Mouse (Mus musculus): ENCODE data around the gene Nid2. TPM values are rescaled to one million over a fixed set of nuclear protein-coding genes. Genes with fewer than 3 reads are reported as not detected.

The Nid2 gene
- polyA plus RNA-seq, 1 experiment from 2014 or later, result 117 TPM

DNA sequence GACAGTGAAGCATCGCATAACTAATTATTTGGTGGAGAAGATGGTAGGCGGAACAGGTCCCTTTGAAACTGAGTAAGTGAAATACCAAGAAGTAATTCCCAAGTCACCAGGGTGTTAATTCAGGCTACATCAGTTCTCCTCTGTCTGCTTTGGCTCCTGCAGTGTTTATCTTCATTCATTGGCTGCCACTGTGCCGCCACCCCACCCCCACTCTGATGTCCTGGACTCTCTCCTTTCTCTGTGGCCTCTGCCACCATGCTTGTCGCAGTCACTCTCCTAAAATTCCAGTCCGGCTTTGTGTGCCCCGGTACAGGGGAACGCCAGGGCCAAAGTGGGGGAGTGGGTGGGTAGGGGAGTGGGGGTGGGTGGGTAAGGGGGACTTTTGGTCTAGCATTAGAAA is 9.7 kb downstream of the Nid2 start:
- no peaks in the 10 kb centered on the region for H3K9me3 ChIP-seq (ENCODE audit: low read depth, low read length)
- no peak for DNase-seq
- WGBS, result 20% methylated on average over 7 of the region's 7 CpGs
- H3K27me3 ChIP-seq (ENCODE audit: insufficient read depth, low read length), result 0 out of 2 replicates have a peak, but pooled peaks cover 10% of the 10 kb centered on the region
- TF ChIP-seq CTCF (IDR thresholded peaks at IDR 0.05; ENCODE audit: low read depth), result no peak
- ATAC-seq (ENCODE audit: insufficient read depth), result no peak
- no peak overlapping the region for H3K27ac ChIP-seq (ENCODE audit: low read depth)
- H3K4me3 ChIP-seq (ENCODE audit: low read depth, low read length), result no peak overlapping the region
- H3K4me2 ChIP-seq, result no peak overlapping the region
- H3K9ac ChIP-seq, result no peak overlapping the region
- H3K4me1 ChIP-seq (ENCODE audit: insufficient read depth), result 0 out of 2 replicates have a peak, but pooled peaks cover 2% of the 10 kb centered on the region
- H3K36me3 ChIP-seq (ENCODE audit: insufficient read depth), result peaks cover 30% of the 10 kb centered on the region

DNA sequence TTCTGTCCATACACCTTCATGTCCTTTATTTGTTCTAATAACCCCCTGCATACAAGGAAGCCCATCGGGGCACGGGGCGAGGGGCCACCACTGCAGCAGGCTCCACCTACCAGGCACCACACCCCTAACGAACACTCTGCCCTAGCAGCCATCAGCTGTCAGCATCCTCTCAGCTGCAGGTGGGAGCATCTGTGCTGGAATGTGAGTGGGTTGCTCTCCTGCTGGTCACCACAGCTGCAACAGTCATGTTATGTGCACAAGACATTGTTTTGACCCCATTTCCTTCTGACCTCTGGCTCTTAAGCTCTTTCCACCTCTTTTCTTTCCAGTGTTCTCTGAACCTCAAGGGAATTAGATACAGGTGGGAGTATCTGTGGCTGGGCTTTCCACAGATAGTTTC is 10.9 kb downstream of the Nid2 start:
- 0 out of 2 replicates have a peak, but pooled peaks cover 10% of the 10 kb centered on the region for H3K27me3 ChIP-seq (ENCODE audit: insufficient read depth, low read length)
- no peak overlapping the region for H3K4me3 ChIP-seq (ENCODE audit: low read depth, low read length)
- peaks cover 26% of the 10 kb centered on the region for H3K36me3 ChIP-seq (ENCODE audit: insufficient read depth)
- DNase-seq (no peak), ATAC-seq (ENCODE audit: insufficient read depth) (no peak)
- H3K27ac ChIP-seq (ENCODE audit: low read depth), result no peak overlapping the region
- H3K4me2 ChIP-seq, result no peak overlapping the region
- H3K9me3 ChIP-seq (ENCODE audit: low read depth, low read length), result no peaks in the 10 kb centered on the region
- 46% methylated on average over 4 of the region's 4 CpGs for WGBS
- TF ChIP-seq CTCF (IDR thresholded peaks at IDR 0.05; ENCODE audit: low read depth), result no peak
- no peak overlapping the region for H3K9ac ChIP-seq
- H3K4me1 ChIP-seq (ENCODE audit: insufficient read depth), result 0 out of 2 replicates have a peak, but pooled peaks cover 2% of the 10 kb centered on the region

DNA sequence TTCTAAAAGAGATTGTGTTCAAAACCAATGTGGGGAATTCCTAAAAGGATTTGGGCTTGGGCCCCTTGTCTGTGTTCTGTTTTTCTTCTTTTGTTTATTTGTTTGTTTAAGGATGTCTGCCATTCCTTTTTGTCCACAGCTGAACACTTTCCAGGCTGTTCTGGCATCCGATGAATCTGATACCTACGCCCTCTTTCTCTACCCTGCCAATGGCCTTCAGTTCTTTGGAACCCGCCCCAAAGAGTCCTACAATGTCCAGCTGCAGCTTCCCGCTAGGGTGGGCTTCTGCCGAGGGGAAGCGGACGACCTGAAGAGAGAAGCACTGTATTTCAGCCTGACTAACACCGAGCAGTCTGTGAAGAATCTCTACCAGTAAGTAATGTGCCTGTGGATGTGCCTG is 12.5 kb downstream of the Nid2 start:
- ATAC-seq (ENCODE audit: insufficient read depth), result no peak
- no peak for DNase-seq
- Histone ChIP-seq H3K27ac (ENCODE audit: low read depth) (no peak overlapping the region), H3K9ac (no peak overlapping the region), H3K27me3 (ENCODE audit: insufficient read depth, low read length) (0 out of 2 replicates have a peak, but pooled peaks cover 10% of the 10 kb centered on the region), H3K4me3 (ENCODE audit: low read depth, low read length) (no peak overlapping the region), H3K4me1 (ENCODE audit: insufficient read depth) (0 out of 2 replicates have a peak, but pooled peaks cover 2% of the 10 kb centered on the region), H3K36me3 (ENCODE audit: insufficient read depth) (peaks cover 28% of the 10 kb centered on the region), H3K4me2 (no peak overlapping the region), H3K9me3 (ENCODE audit: low read depth, low read length) (no peaks in the 10 kb centered on the region)
- TF ChIP-seq CTCF (IDR thresholded peaks at IDR 0.05; ENCODE audit: low read depth), result no peak
- 40% methylated on average over 8 of the region's 8 CpGs for WGBS

DNA sequence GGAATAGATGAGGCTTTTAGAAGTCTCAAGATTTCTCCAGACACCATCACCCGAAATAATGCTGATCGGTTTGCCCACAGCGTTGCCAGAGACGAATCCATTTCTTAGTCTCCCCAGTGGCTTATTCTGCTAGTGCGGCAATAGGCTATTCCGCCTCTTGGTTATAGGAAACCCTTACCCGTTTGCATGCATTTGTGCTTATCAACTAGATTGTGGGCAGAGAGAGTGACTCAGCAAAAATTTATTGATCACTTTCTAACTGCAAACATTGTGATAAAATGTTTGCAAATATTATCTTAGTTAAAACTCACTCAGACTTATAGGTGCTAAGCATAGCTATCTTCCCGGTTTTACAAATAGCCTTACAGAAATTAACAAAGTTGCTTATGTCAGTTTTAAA is 13.3 kb downstream of the Nid2 start:
- ATAC-seq (ENCODE audit: insufficient read depth) (no peak), DNase-seq (no peak)
- Histone ChIP-seq H3K36me3 (ENCODE audit: insufficient read depth) (peaks cover 33% of the 10 kb centered on the region), H3K9ac (no peak overlapping the region), H3K4me3 (ENCODE audit: low read depth, low read length) (no peak overlapping the region), H3K9me3 (ENCODE audit: low read depth, low read length) (no peaks in the 10 kb centered on the region), H3K4me2 (no peak overlapping the region), H3K27ac (ENCODE audit: low read depth) (no peak overlapping the region), H3K4me1 (ENCODE audit: insufficient read depth) (0 out of 2 replicates have a peak, but pooled peaks cover 2% of the 10 kb centered on the region), H3K27me3 (ENCODE audit: insufficient read depth, low read length) (0 out of 2 replicates have a peak, but pooled peaks cover 10% of the 10 kb centered on the region)
- TF ChIP-seq CTCF (IDR thresholded peaks at IDR 0.05; ENCODE audit: low read depth), result no peak
- WGBS, result 84% methylated on average over 8 of the region's 8 CpGs

- no peaks in the 10 kb centered on the region for H3K9me3 ChIP-seq (ENCODE audit: low read depth, low read length)
- DNase-seq, result no peak
- no peak overlapping the region for H3K4me2 ChIP-seq
- 63% methylated on average over 9 of the region's 9 CpGs for WGBS
- no peak overlapping the region for H3K4me3 ChIP-seq (ENCODE audit: low read depth, low read length)
- no peak for TF ChIP-seq CTCF (IDR thresholded peaks at IDR 0.05; ENCODE audit: low read depth)
- no peak overlapping the region for H3K27ac ChIP-seq (ENCODE audit: low read depth)
- no peak for ATAC-seq (ENCODE audit: insufficient read depth)
- H3K4me1 ChIP-seq (ENCODE audit: insufficient read depth), result peaks cover 2% of the 10 kb centered on the region; the same call in 1 of the 2 replicates
- H3K9ac ChIP-seq, result no peak overlapping the region
- H3K36me3 ChIP-seq (ENCODE audit: insufficient read depth), result peaks cover 38% of the 10 kb centered on the region
- H3K27me3 ChIP-seq (ENCODE audit: insufficient read depth, low read length), result 0 out of 2 replicates have a peak, but pooled peaks cover 10% of the 10 kb centered on the region
Measured at GRCm38 (mm10) chr14:19765539-19766379, 14.7 kb downstream of the Nid2 start.

- H3K27me3 ChIP-seq (ENCODE audit: insufficient read depth, low read length), result 0 out of 2 replicates have a peak, but pooled peaks cover 7% of the 10 kb centered on the region
- no peaks in the 10 kb centered on the region for H3K9me3 ChIP-seq (ENCODE audit: low read depth, low read length)
- peaks cover 2% of the 10 kb centered on the region; the same call in 1 of the 2 replicates for H3K4me1 ChIP-seq (ENCODE audit: insufficient read depth)
- no peak for TF ChIP-seq CTCF (IDR thresholded peaks at IDR 0.05; ENCODE audit: low read depth)
- no peak overlapping the region for H3K27ac ChIP-seq (ENCODE audit: low read depth)
- no peak for DNase-seq
- peaks cover 38% of the 10 kb centered on the region for H3K36me3 ChIP-seq (ENCODE audit: insufficient read depth)
- 27% methylated on average over 1 of the region's 1 CpGs for WGBS
- H3K4me3 ChIP-seq (ENCODE audit: low read depth, low read length), result no peak overlapping the region
- ATAC-seq (ENCODE audit: insufficient read depth), result no peak
- H3K9ac ChIP-seq, result no peak overlapping the region
- no peak overlapping the region for H3K4me2 ChIP-seq
Measured at GRCm38 (mm10) chr14:19766380-19766649, 15.2 kb downstream of the Nid2 start.

GRCm38 (mm10) chr14:19768648-19769047 is 17.6 kb downstream of the Nid2 start:
- H3K9ac ChIP-seq, result no peak overlapping the region
- WGBS, result 86% methylated on average over 6 of the region's 6 CpGs
- no peaks in the 10 kb centered on the region for H3K27me3 ChIP-seq (ENCODE audit: insufficient read depth, low read length)

More at GRCm38 (mm10) chr14:19768648-19769047, 17.6 kb downstream of the Nid2 start:
- H3K4me2 ChIP-seq, result no peak overlapping the region
- no peaks in the 10 kb centered on the region for H3K9me3 ChIP-seq (ENCODE audit: low read depth, low read length)
- H3K27ac ChIP-seq (ENCODE audit: low read depth), result no peak overlapping the region; the same call in 1 of the 2 replicates
- no peaks in the 10 kb centered on the region; the same call in 1 of the 2 replicates for H3K4me1 ChIP-seq (ENCODE audit: insufficient read depth)
- H3K36me3 ChIP-seq (ENCODE audit: insufficient read depth), result peaks cover 36% of the 10 kb centered on the region
- TF ChIP-seq CTCF (IDR thresholded peaks at IDR 0.05; ENCODE audit: low read depth), result no peak
- DNase-seq, result no peak
- no peak overlapping the region for H3K4me3 ChIP-seq (ENCODE audit: low read depth, low read length)
- no peak for ATAC-seq (ENCODE audit: insufficient read depth)
